ENCODE assay signal across 15 mouse cellular contexts in the genomic region with DNA sequence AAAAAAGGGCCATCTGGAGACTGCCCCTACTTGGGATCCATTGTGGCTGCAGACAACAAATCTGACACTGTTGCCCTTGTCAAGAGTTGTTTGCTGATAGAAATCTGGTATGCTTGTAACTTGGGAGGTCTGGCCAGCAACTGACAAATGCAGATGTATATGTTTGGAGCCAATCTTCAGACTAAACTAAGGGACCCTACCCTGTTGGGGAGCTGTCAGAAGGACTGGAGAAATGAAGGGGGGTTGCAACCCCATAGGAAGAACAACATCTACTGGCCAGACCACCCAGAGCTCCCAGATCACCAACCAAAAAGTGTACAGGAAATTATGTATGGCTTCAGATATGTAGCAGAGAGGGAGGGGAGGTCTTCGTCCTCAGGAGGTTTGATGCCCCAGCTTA.
"Had no signal": no experiment of that assay in that cellular context is flagged by ENCODE, and none has a peak within 500 bp of the region (broad histone marks: within the 10 kb centered on the region; RNA-seq: fewer than 3 reads in every experiment).

No protein-coding gene starts in this region.

- H3K4me2 ChIP-seq: neural tube, embryonic 15.5 days; stomach, embryonic 15.5 days had no signal

- DNase-seq: retina, postnatal 1 day; right cerebral cortex, adult 18-20 months; right cerebral cortex, postnatal 14 days; right cerebral cortex, postnatal 25 days; right cerebral cortex, postnatal 4 days; spleen, adult 18-20 months; thymus, adult 18-20 months; thymus, adult 2 months; thymus, postnatal 14 days; thymus, postnatal 25 days; thymus, postnatal 36 days; thymus, postnatal 4 days had no signal

- H3K9ac ChIP-seq: neural tube, embryonic 15.5 days; stomach, embryonic 15.5 days had no signal

- H3K4me3 ChIP-seq: neural tube, embryonic 15.5 days; stomach, embryonic 15.5 days had no signal

- H3K9me3 ChIP-seq: neural tube, embryonic 15.5 days; stomach, embryonic 15.5 days had no signal

- H3K27ac ChIP-seq: neural tube, embryonic 15.5 days; stomach, embryonic 15.5 days; stomach, postnatal 0 days had no signal

- H3K27me3 ChIP-seq: neural tube, embryonic 15.5 days; stomach, embryonic 15.5 days had no signal

- H3K4me1 ChIP-seq: neural tube, embryonic 15.5 days; stomach, embryonic 15.5 days had no signal

- H3K36me3 ChIP-seq: neural tube, embryonic 15.5 days; stomach, embryonic 15.5 days had no signal
